In the genomic region with DNA sequence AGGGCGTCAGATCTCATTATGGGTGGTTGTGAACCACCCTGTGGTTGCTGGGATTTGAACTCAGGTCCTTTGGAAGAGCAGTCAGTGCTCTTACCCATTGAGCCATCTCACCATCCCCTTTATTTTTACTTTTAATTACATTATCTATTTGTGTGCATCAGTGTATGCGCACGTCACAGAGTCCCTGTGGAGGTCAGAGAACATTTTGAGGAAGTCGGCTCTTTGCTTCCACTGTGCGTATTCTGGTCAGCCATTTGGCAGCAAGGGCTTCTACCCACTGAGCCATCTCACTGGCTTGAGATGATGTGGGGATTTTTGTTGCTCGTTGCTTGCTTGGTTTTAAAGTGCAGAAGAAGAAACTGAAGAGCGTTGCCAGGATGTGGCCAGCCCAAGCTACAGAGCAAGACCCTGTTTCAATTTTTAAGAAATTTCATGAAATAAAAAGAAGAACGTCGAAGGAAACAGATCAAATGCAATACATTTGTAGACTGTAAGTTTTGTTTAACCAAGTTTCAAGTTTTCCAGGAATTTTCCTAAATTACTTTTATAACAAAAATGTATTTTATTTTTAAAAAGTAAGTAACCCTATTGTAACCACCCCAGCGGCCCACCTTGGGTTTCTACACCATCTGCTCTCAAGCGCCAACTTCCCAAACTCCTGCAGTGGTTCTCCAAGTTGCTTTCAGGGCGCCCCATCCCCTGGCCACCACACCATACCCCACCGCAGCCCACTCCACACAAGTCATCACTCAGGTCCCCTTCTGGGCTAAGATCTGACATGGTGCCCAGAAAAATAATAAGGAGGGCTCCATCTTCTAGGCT, we compare ENCODE assay signal across 9 mouse cellular contexts. TPM values are rescaled to one million over a fixed set of nuclear protein-coding genes. Genes with fewer than 3 reads are reported as not detected.
DNase-seq lines count a peak whose midpoint lies in the region; ATAC-seq and TF ChIP-seq lines count a peak whose summit lies in the region.
"Had no signal": no experiment of that assay in that cellular context is flagged by ENCODE, and none has a peak within 500 bp of the region (broad histone marks: within the 10 kb centered on the region; RNA-seq: fewer than 3 reads in every experiment).

No protein-coding gene starts in this region.

- no peak overlapping the region for H3K9ac ChIP-seq in heart, embryonic 16.5 days (ENCODE audit: low read length)
- H3K9ac ChIP-seq in limb, embryonic 12.5 days (replicated peaks) = 0 out of 2 replicates have a peak overlapping the region, but pooled peaks have one; percentile 42
- H3K9ac ChIP-seq in neural tube, embryonic 13.5 days = peak overlapping the region; percentile 41; the same call in 1 of the 2 replicates

- 0 out of 2 replicates have a peak, but pooled peaks cover 2% of the 10 kb centered on the region for H3K4me1 ChIP-seq in heart, embryonic 16.5 days (ENCODE audit: control insufficient read depth, insufficient read depth, low read length)
- H3K4me1 ChIP-seq in limb, embryonic 12.5 days (replicated peaks) = peaks cover 11% of the 10 kb centered on the region
- peaks cover 16% of the 10 kb centered on the region for H3K4me1 ChIP-seq in neural tube, embryonic 13.5 days (replicated peaks)
- no peaks in the 10 kb centered on the region for H3K4me1 ChIP-seq in kidney, adult 2 months (ENCODE audit: control insufficient read depth, insufficient read depth, low read length)

- H3K27ac ChIP-seq in heart, embryonic 16.5 days (ENCODE audit: low read length) = no peak overlapping the region
- no peak overlapping the region for H3K27ac ChIP-seq in limb, embryonic 12.5 days
- H3K27ac ChIP-seq in neural tube, embryonic 13.5 days (replicated peaks) = no peak overlapping the region
- no peak overlapping the region for H3K27ac ChIP-seq in kidney, adult 2 months (ENCODE audit: insufficient read depth, low read depth, low read length)

- TF ChIP-seq CTCF in kidney, adult 2 months (conservative IDR thresholded peaks at IDR 0.05; ENCODE audit: insufficient read depth, insufficient read length, low read depth, low read length) = no peak

- 37% methylated on average over 13 of the region's 13 CpGs for WGBS in heart, embryonic 16.5 days
- 46% methylated on average over 13 of the region's 13 CpGs for WGBS in limb, embryonic 12.5 days
- WGBS in neural tube, embryonic 13.5 days = 46% methylated on average over 13 of the region's 13 CpGs
- WGBS in kidney, adult 2 months = 49% methylated on average over 13 of the region's 13 CpGs

- H3K4me3 ChIP-seq in heart, embryonic 16.5 days (ENCODE audit: low read length) = peak overlapping the region; percentile 34
- H3K4me3 ChIP-seq in limb, embryonic 12.5 days (replicated peaks) = peak overlapping the region; percentile 30
- peak overlapping the region; percentile 23 for H3K4me3 ChIP-seq in neural tube, embryonic 13.5 days
- H3K4me3 ChIP-seq in kidney, adult 2 months (ENCODE audit: insufficient read depth, low read depth, low read length) = no peak overlapping the region
- H3K4me3 ChIP-seq: erythroblast, embryonic 14.5 days had no signal

- no peak for DNase-seq in heart, adult 9 months (ENCODE audit: low spot score in 2 of 2)
- DNase-seq in retina, embryonic 14.5 days (ENCODE audit: low spot score) = no peak
- DNase-seq in frontal cortex, postnatal 14 days (ENCODE audit: low spot score in 2 of 2) = no peak
- DNase-seq in kidney, adult 2 months = no peak

- H3K27me3 ChIP-seq in heart, embryonic 16.5 days (ENCODE audit: control insufficient read depth, insufficient read depth, low read length) = 0 out of 2 replicates have a peak, but pooled peaks cover 6% of the 10 kb centered on the region
- H3K27me3 ChIP-seq in limb, embryonic 12.5 days = peaks cover 34% of the 10 kb centered on the region
- peaks cover 21% of the 10 kb centered on the region for H3K27me3 ChIP-seq in neural tube, embryonic 13.5 days
- H3K27me3 ChIP-seq in kidney, adult 2 months (replicated peaks; ENCODE audit: control insufficient read depth, insufficient read depth, low read length) = no peaks in the 10 kb centered on the region

- H3K9me3 ChIP-seq in heart, embryonic 16.5 days (replicated peaks; ENCODE audit: control insufficient read depth, low read length) = no peaks in the 10 kb centered on the region
- H3K9me3 ChIP-seq in limb, embryonic 12.5 days = no peaks in the 10 kb centered on the region
- H3K9me3 ChIP-seq in neural tube, embryonic 13.5 days = no peaks in the 10 kb centered on the region

- ATAC-seq in heart, embryonic 16.5 days (replicated peaks; ENCODE audit: extremely low read depth, insufficient read depth, low FRiP score) = no peak
- peak; percentile 17; the same call in 1 of the 2 replicates for ATAC-seq in erythroblast, adult 5-6 weeks (replicated peaks; ENCODE audit: low FRiP score, poor library complexity, severe bottlenecking)
- ATAC-seq in limb, embryonic 12.5 days (ENCODE audit: insufficient number of reproducible peaks, insufficient read depth, low FRiP score, low TSS enrichment, low read depth) = peak; percentile 16; the same call in 1 of the 2 replicates
- ATAC-seq in neural tube, embryonic 13.5 days (ENCODE audit: low read depth) = peak; percentile 51; the same call in 1 of the 2 replicates

- H3K36me3 ChIP-seq in heart, embryonic 16.5 days (ENCODE audit: control insufficient read depth, insufficient read depth) = no peaks in the 10 kb centered on the region
- no peaks in the 10 kb centered on the region for H3K36me3 ChIP-seq in limb, embryonic 12.5 days
- H3K36me3 ChIP-seq in neural tube, embryonic 13.5 days = no peaks in the 10 kb centered on the region
- H3K36me3 ChIP-seq in kidney, adult 2 months (ENCODE audit: control insufficient read depth, insufficient read depth, low read length) = no peaks in the 10 kb centered on the region

- TF ChIP-seq POLR2A in kidney, adult 2 months (IDR thresholded peaks at IDR 0.05; ENCODE audit: low read depth, low read length) = no peak

- H3K4me2 ChIP-seq in heart, embryonic 16.5 days (ENCODE audit: low read depth, low read length) = peak overlapping the region; percentile 61
- peak overlapping the region; percentile 61 for H3K4me2 ChIP-seq in limb, embryonic 12.5 days
- peak overlapping the region; percentile 55 for H3K4me2 ChIP-seq in neural tube, embryonic 13.5 days

RNA-seq across cellular contexts. Expression of gene Nags, which starts 7.5 kb away (rescaled TPM):
- 0.14 and 0.29 TPM in 2 replicates for polyA plus RNA-seq in heart, embryonic 16.5 days (2015; fragmentation: Nextera tagmentation; extraction: Ambion mirVana)
- total RNA-seq in erythroblast, adult 5-6 weeks (2015; ENCODE audit: low replicate concordance) = not detected in 2 replicates
- total RNA-seq in erythroblast, adult 5-6 weeks (2017; ENCODE audit: low replicate concordance) = 0.43 and 1.5 TPM in 2 replicates
- polyA plus RNA-seq in limb, embryonic 12.5 days (2016; fragmentation: Nextera tagmentation; extraction: Ambion mirVana) = 0.24 TPM in 1 of 2 replicates, not detected in the other
- polyA plus RNA-seq in neural tube, embryonic 13.5 days (2015; fragmentation: Nextera tagmentation; extraction: Ambion mirVana) = not detected in 2 replicates
- 0.23 and 0.39 TPM in 2 replicates for polyA plus RNA-seq in kidney, adult 2 months (2012; rRNA removed)

RNA-seq across cellular contexts. Expression of gene Tmem101, which starts 18.4 kb away (rescaled TPM):
- polyA plus RNA-seq in heart, embryonic 16.5 days (2015; fragmentation: Nextera tagmentation; extraction: Ambion mirVana) = 33.9 and 35.3 TPM in 2 replicates
- 0.96 and 3.8 TPM in 2 replicates for total RNA-seq in erythroblast, adult 5-6 weeks (2015; ENCODE audit: low replicate concordance)
- total RNA-seq in erythroblast, adult 5-6 weeks (2017; ENCODE audit: low replicate concordance) = 3.1 and 4.0 TPM in 2 replicates
- polyA plus RNA-seq in limb, embryonic 12.5 days (2016; fragmentation: Nextera tagmentation; extraction: Ambion mirVana) = 40.6 and 44.2 TPM in 2 replicates
- 32.4 and 40.4 TPM in 2 replicates for polyA plus RNA-seq in neural tube, embryonic 13.5 days (2015; fragmentation: Nextera tagmentation; extraction: Ambion mirVana)
- 17.7 and 18.3 TPM in 2 replicates for polyA plus RNA-seq in kidney, adult 2 months (2012; rRNA removed)

RNA-seq across cellular contexts. Expression of gene Pyy, which starts 30.2 kb away (rescaled TPM):
- not detected in 2 replicates for polyA plus RNA-seq in heart, embryonic 16.5 days (2015; fragmentation: Nextera tagmentation; extraction: Ambion mirVana)
- not detected in 2 replicates for total RNA-seq in erythroblast, adult 5-6 weeks (2015; ENCODE audit: low replicate concordance)
- not detected in 2 replicates for total RNA-seq in erythroblast, adult 5-6 weeks (2017; ENCODE audit: low replicate concordance)
- polyA plus RNA-seq in limb, embryonic 12.5 days (2016; fragmentation: Nextera tagmentation; extraction: Ambion mirVana) = not detected in 2 replicates
- not detected in 2 replicates for polyA plus RNA-seq in neural tube, embryonic 13.5 days (2015; fragmentation: Nextera tagmentation; extraction: Ambion mirVana)
- not detected in 2 replicates for polyA plus RNA-seq in kidney, adult 2 months (2012; rRNA removed)
- polyA plus RNA-seq: erythroblast, embryonic 14.5 days had no signal

RNA-seq across cellular contexts. Expression of gene Ppy, which starts 36.7 kb away (rescaled TPM):
- not detected in 2 replicates for polyA plus RNA-seq in heart, embryonic 16.5 days (2015; fragmentation: Nextera tagmentation; extraction: Ambion mirVana)
- not detected in 2 replicates for total RNA-seq in erythroblast, adult 5-6 weeks (2015; ENCODE audit: low replicate concordance)
- total RNA-seq in erythroblast, adult 5-6 weeks (2017; ENCODE audit: low replicate concordance) = not detected in 2 replicates
- polyA plus RNA-seq in limb, embryonic 12.5 days (2016; fragmentation: Nextera tagmentation; extraction: Ambion mirVana) = not detected in 2 replicates
- polyA plus RNA-seq in neural tube, embryonic 13.5 days (2015; fragmentation: Nextera tagmentation; extraction: Ambion mirVana) = not detected in 2 replicates
- polyA plus RNA-seq in kidney, adult 2 months (2012; rRNA removed) = not detected in 2 replicates
- polyA plus RNA-seq: erythroblast, embryonic 14.5 days had no signal

RNA-seq across cellular contexts. Expression of gene Lsm12, which starts 47.3 kb away (rescaled TPM):
- 60.5 and 77.2 TPM in 2 replicates for polyA plus RNA-seq in heart, embryonic 16.5 days (2015; fragmentation: Nextera tagmentation; extraction: Ambion mirVana)
- 48.3 and 48.8 TPM in 2 replicates for total RNA-seq in erythroblast, adult 5-6 weeks (2015; ENCODE audit: low replicate concordance)
- total RNA-seq in erythroblast, adult 5-6 weeks (2017; ENCODE audit: low replicate concordance) = 22.7 and 28.8 TPM in 2 replicates
- polyA plus RNA-seq in limb, embryonic 12.5 days (2016; fragmentation: Nextera tagmentation; extraction: Ambion mirVana) = 103 TPM in 2 replicates
- 112 and 116 TPM in 2 replicates for polyA plus RNA-seq in neural tube, embryonic 13.5 days (2015; fragmentation: Nextera tagmentation; extraction: Ambion mirVana)
- polyA plus RNA-seq in kidney, adult 2 months (2012; rRNA removed) = 33.0 and 39.6 TPM in 2 replicates
